Mouse (Mus musculus) cerebellum, adult 2 months (tissue): ENCODE measurements around the gene Ythdf1.

Source experiments
- CTCF ChIP-seq: fragments of 200-500 bp; IDR thresholded peaks from 2 replicates; pipeline ENCODE4 v1.5.1; 2011; ENCODE audit warnings: low read depth, mild to moderate bottlenecking, control low read depth, low read length, moderate library complexity, borderline replicate concordance; ENCODE audit not compliant: insufficient read depth
- POLR2A ChIP-seq: fragments of 200-500 bp; IDR thresholded peaks from 2 replicates; pipeline ENCODE4 v1.6.1; 2011; ENCODE audit warnings: low read length, control low read depth, borderline replicate concordance; ENCODE audit not compliant: insufficient read depth

- TF ChIP-seq CTCF (no peak), POLR2A (no peak)
These were observed 30.8 kb downstream of the Ythdf1 start for GRCm38 (mm10) chr2:180889921-180890280.
